Mouse (Mus musculus) adrenal gland (tissue): ENCODE results near the gene Cpne8.
"Not testable (repeated sequence)": the region's sequence is repeated elsewhere in the genome, so short reads cannot be mapped to it uniquely, and the experiment has no call there.

ENCODE experiments used
- intact Hi-C: fragments of 180-260 bp; cut with DNase I; formaldehyde crosslinking; loops from one replicate; pipeline ENCODE4 v1.15.1; 2025

The Cpne8 gene

GRCm38 (mm10) chr15:90491558-90491957 lies 187.7 kb downstream of the Cpne8 start:
- intact Hi-C loops, result no loop called here

- intact Hi-C loops, result no loop called here
These were observed 189.0 kb downstream of the Cpne8 start for GRCm38 (mm10) chr15:90490186-90490585.

DNA sequence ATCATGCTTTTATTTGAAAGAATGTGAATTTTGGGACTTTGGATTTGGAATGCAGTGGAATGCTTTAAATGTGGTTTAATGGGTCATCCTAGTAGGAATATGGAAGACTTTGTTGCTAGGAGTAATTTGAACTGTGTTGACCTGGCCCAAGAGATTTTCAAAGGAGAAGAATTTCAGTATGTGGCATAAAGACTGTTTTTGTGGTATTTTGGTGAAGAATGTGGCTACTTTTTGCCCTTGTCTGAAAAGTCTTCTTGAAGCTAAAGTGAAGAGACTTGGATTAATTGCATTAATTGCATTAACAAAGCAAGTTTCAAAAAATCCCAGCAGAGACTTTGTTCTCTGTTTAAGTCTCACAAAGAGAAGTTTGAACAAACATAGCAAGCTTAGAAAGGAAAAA lies 208.7 kb downstream of the Cpne8 start:
- intact Hi-C loops, result not testable (repeated sequence)

GRCm38 (mm10) chr15:90463281-90463680 lies 216.0 kb downstream of the Cpne8 start:
- intact Hi-C loops, result no loop called here

- intact Hi-C loops, result no loop called here
These were observed 233.2 kb downstream of the Cpne8 start for GRCm38 (mm10) chr15:90446076-90446475.
